Mouse (Mus musculus): ENCODE data around the gene Kctd10.
A peak's percentile ranks its signal among the peaks of the same experiment; 100 is the strongest.

The Kctd10 gene

DNA sequence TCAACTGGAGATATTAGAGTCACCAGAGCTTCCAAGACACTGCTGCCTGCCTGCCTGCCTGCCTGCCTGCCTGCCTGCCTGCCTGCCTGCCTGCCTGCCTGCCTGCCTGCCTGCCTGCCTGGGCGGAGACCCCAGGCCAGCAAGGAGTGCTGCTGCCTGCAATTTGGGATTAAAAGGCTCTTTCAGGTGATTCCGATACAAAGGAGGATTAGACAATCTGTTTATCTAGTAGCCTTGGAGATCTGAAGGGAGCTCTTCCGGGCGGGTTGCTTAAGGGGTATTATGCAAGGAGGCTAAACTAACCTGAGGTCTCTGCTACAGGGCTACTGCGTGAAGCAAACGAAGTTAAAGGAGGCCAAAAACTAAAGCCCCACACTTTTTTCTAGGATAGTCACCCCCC, 1.4 kb downstream of the Kctd10 start:
- no peak for DNase-seq

GRCm38 (mm10) chr5:114378177-114378920, 2.0 kb downstream of the Kctd10 start:
- DNase-seq, result no peak

DNA sequence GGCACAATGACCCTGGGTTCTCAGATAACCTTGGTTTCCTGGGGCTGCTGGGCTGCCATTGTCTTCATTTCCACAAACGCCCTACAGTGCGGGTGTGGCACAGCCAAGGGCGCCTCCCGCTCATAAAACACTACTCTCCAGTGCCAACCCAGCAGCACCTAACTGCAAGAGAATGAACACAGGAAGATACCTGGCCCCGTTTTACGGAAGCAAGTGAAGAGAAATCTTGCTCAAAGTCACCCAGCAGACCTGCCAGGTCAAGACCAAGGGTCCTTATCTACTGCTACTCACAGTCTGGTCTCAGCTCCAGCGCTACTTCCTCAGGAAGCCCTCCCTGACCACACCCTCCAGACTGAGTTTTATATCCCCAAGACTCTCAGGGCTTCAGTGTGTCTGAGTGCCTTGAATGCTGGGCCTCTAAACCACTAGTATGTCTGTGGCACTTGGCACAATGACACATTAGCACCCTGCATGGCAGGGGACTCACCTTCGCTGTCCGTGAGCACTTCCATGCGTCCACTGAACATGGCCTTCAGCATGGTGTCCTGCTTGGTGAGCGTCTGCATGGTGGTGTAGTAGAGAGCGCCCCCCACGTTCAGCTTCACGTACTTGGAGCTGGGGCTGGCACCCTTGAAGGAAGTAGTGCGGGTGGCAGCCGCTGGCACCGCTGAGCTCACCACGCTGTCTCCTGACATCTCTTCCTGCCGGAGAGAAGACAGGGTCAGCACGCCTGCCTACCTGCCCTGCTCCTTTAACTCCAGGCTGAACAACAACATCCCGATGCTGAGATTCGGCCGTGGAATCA, 5.7 kb downstream of the Kctd10 start:
- peak; percentile 30 to 55 for DNase-seq

DNA sequence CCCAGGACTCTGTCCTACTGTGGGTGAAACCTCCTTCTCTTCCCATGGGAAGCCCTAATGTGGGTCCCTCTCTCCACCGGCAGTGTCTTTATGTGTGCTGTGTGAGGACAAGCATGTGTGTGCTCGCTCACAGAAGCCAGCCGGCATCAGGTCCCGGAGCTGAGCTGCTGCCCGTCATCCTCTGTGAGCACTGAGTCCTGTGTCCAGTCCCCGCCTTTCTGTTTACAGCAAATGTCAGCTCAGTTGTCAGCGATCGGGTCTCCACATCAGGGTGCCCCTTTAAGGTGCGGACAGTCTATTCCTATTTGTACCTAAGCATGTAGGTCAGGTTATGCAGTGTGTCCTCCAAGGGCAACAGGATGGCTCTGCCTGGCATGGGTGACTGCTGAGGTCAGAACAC, 6.7 kb downstream of the Kctd10 start:
- DNase-seq, result no peak

DNA sequence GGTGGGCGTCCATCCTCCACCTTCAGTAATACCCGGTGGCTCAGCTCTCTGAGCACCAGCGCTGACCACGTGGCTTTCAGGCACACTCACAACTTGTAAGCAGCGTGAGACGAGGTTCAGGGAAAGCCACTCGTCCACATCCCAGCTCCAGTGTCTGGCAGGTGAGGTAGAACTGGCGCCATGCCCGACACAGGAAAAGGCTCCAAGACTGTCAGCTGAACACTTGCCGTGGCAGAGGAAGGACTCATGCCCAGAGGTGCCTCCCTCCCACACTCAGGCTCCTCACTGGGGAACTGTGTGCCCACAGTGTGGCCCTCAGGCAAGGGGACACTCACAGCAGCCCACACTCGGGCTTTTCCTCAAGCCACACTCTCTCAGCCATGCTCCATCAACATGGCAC, 7.1 kb downstream of the Kctd10 start:
- no peak for DNase-seq

DNA sequence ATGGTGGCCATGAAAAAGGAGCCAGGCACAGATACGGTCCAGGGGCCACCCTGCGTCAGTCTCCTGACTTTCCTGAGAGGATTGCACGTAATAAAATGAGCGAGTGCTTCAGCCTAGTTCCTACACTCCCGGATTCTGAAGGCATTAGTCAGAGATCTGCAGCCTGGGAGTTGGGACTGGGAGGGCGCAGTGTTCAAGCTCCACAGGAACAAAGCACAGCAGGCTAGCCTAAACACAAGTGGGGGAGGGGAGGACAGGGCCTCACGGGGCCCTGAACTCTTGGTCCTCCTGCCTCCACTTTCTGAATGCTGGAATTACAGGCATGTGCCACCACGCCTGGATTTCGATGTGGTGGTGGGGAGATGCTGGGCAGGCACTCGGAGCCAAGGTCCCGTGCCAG, 7.7 kb downstream of the Kctd10 start:
- no peak for DNase-seq

DNA sequence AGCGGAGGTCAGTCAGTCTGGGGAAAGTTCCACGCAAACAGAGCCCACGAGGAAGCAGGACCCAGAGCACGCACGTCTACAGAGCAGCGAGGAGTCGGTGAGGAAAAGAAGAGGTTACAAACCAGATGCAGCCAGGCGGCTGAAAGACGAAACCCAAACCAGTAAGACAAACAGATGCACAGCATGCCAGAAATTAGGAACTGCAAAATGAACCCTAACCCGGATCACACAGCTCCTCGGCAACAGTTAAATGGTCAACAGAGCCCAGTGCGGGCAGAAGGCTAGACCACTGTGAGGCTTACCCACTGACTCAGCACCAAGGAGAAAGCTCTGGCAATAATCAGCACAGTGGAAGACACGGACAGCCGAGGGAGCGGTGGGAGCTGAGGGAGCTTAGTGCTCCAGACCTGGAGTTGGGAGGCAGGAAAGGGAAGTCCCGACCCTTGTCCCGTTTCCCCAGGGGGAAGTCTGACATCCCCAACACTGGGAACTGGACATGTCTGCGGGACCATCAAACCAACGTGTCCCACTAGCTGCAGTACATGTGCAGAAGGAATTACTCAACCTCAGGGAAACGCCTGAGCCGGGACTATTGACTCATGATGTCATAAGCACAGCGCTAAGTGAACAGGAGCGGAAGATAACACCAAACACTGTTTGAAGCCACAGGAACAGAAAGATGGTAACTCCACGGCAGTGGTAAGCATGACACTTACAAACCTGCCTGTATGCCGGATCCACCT, 8.4 kb downstream of the Kctd10 start:
- no peak for DNase-seq

GRCm38 (mm10) chr5:114371331-114371730, 9.0 kb downstream of the Kctd10 start:
- DNase-seq, result no peak

DNA sequence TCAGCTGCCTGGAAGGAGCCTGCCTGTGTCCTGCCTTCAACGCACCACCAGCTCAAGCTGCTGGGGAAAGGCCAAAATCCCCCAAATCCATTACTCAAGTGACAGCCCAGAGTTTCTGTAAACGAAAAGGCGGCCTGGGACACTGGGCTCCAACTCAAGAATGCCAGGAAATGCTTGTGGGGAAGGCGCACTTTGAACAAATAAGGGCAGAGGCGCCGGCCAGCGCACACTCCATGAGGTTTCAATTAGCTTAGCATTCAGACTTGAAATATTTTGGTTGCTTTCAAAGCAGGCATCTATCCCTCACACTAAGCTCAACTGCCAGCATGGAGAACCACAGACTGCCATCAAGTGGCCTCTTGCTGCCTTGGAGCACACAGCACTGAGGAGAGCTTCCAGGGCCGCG, 9.9 kb downstream of the Kctd10 start:
- no peak for DNase-seq

GRCm38 (mm10) chr5:114369921-114370320, 10.4 kb downstream of the Kctd10 start:
- no peak for DNase-seq

DNA sequence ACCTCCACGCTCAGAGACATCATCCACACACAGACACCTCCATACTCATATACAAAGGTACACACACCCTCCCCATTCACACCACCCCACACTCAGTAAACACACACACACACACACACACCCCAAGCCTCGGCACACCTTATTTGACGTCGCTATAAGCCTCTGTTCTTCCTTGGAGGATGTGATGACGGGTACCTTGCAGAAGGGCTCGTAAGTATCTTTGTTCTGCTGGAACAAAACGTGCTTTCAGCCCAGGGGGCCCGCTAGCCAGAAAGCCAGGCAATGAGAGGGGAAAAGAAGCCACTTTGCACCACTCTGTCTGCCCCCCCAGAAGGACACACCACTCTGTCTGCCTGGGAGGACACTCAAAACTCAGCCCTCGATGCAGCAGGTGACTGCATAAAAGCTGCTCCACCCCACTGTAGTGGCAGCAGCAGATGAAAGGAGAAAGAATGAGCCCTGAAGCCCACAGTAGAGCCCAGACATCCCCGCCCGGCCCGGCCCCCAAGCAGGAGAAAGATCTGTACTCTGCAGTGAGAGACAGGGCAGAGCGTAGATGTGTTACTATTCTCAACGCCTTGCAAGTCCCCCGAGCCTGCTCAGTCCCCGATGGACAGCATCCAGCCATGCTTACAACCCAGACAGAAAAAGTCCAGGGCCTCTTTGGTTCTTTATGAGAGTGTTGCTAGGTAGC, 11.4 kb downstream of the Kctd10 start:
- DNase-seq, result no peak

GRCm38 (mm10) chr5:114368121-114368520, 12.2 kb downstream of the Kctd10 start:
- DNase-seq, result no peak

- no peak for DNase-seq
Observed at GRCm38 (mm10) chr5:114365043-114365752, 15.1 kb downstream of the Kctd10 start.

DNA sequence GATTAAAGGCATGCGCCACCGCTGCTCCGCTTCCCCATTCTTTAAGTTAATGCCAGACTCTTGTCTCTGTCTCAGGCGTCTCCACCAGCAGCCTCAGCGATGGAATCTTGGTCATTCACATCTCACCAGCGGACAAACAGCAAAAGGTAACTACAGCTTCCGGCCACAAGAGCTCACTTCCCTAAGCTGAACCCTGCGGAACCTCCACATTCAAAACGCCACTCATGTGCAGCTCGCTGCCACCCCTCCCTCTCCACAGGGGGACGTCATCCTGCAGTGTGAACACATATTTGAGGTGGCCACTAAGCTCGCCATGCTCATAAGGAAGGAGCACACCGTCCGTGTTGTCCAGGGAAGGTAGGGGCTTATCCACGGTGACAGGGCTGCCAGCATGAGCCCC, 19.3 kb downstream of the Kctd10 start:
- no peak for DNase-seq

- no peak for DNase-seq
Observed at GRCm38 (mm10) chr5:114359586-114359985, 20.7 kb downstream of the Kctd10 start.

GRCm38 (mm10) chr5:114358833-114359232, 21.5 kb downstream of the Kctd10 start:
- DNase-seq, result no peak

- DNase-seq, result no peak
Observed at GRCm38 (mm10) chr5:114356936-114357751, 23.2 kb downstream of the Kctd10 start.

DNA sequence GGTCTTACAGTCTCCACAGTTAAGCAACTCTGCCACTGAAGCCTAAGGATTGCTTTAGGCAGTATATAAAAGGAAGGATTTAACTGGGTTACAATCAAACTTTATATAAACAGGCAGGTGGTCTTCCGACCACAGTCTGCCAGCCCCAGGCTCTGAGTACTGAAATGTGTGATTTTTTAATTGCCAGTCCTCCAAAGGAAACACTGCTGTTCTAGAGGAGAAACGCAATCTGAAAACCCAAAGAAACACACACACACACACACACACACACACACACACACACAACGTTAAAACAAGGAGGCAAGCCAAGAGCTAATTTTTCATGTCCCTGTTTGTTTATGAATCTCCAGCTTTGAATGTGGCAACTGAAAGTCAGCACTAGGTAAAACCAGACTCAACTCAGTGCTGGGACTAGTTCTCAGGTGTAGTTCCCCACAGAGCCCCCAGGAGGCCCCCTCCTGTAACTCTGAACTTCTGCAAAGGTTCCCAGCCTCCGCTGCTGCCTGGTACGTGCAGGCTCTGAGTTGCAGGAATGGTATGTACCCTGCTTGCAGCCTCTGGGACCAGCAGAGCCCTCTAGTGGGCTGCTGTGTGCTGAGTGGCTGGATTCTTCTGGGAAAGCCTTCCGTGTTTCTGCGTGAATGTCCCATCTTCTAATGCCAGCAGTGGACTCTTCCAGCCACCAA, 23.9 kb downstream of the Kctd10 start:
- peak; percentile 80 to 81 for DNase-seq

- DNase-seq, result peak in 1 of 2 experiments; percentile 22
Observed at GRCm38 (mm10) chr5:114351490-114351889, 28.8 kb downstream of the Kctd10 start.

GRCm38 (mm10) chr5:114347005-114347404, 33.3 kb downstream of the Kctd10 start:
- DNase-seq, result no peak

GRCm38 (mm10) chr5:114345538-114345937, 34.8 kb downstream of the Kctd10 start:
- no peak for DNase-seq
